In genomic region chr10:117680868-117681513, GRCm38 (mm10) we compare ENCODE assay signal across 16 mouse cellular contexts.
"Had no signal": no experiment of that assay in that cellular context is flagged by ENCODE, and none has a peak within 500 bp of the region (broad histone marks: within the 10 kb centered on the region; RNA-seq: fewer than 3 reads in every experiment).

No protein-coding gene starts in this region.

- H3K9me3 ChIP-seq: neural tube, embryonic 13.5 days; neural tube, embryonic 15.5 days; stomach, embryonic 15.5 days had no signal

- H3K36me3 ChIP-seq: neural tube, embryonic 13.5 days; neural tube, embryonic 15.5 days had no signal

- DNase-seq: retina, postnatal 1 day; right cerebral cortex, adult 18-20 months; right cerebral cortex, postnatal 14 days; right cerebral cortex, postnatal 25 days; right cerebral cortex, postnatal 4 days; spleen, adult 18-20 months; thymus, adult 18-20 months; thymus, adult 2 months; thymus, postnatal 14 days; thymus, postnatal 25 days; thymus, postnatal 36 days; thymus, postnatal 4 days had no signal

- H3K27ac ChIP-seq: neural tube, embryonic 13.5 days; neural tube, embryonic 15.5 days; stomach, embryonic 15.5 days; stomach, postnatal 0 days had no signal

- H3K9ac ChIP-seq: neural tube, embryonic 13.5 days; neural tube, embryonic 15.5 days; stomach, embryonic 15.5 days had no signal

- H3K27me3 ChIP-seq: neural tube, embryonic 13.5 days; neural tube, embryonic 15.5 days; stomach, embryonic 15.5 days had no signal

- H3K4me3 ChIP-seq: neural tube, embryonic 13.5 days; neural tube, embryonic 15.5 days; stomach, embryonic 15.5 days had no signal

- H3K4me2 ChIP-seq: neural tube, embryonic 13.5 days; neural tube, embryonic 15.5 days; stomach, embryonic 15.5 days had no signal
